Mouse (Mus musculus): Measurements from ENCODE around the gene Mrpl36. TPM values are rescaled to one million over a fixed set of nuclear protein-coding genes. Genes with fewer than 3 reads are reported as not detected.

Mrpl36 gene
- polyA plus RNA-seq, 1 experiment from 2014 or later: 80.5 TPM

GRCm38 (mm10) chr13:73305398-73306084 lies 22.8 kb upstream of the Mrpl36 start:
- Histone ChIP-seq H3K27ac (ENCODE audit: low read depth, low read length) (no peak overlapping the region), H3K27me3 (replicated peaks; ENCODE audit: control insufficient read depth, insufficient read depth, low read length) (0 out of 2 replicates have a peak, but pooled peaks cover 2% of the 10 kb centered on the region), H3K4me3 (ENCODE audit: low read length) (no peak overlapping the region), H3K4me1 (ENCODE audit: control insufficient read depth, insufficient read depth, low read depth, low read length) (no peaks in the 10 kb centered on the region), H3K36me3 (ENCODE audit: control insufficient read depth, insufficient read depth, low read length) (no peaks in the 10 kb centered on the region), H3K9ac (ENCODE audit: low read depth, low read length) (no peak overlapping the region), H3K4me2 (ENCODE audit: low read length) (no peak overlapping the region), H3K9me3 (ENCODE audit: control insufficient read depth, low read length) (no peaks in the 10 kb centered on the region)
- ATAC-seq: no peak
- 31% methylated on average over 8 of the region's 8 CpGs for WGBS

- ATAC-seq: no peak
- no peaks in the 10 kb centered on the region for H3K9me3 ChIP-seq (ENCODE audit: control insufficient read depth, low read length)
- WGBS: 37% methylated on average over 4 of the region's 4 CpGs
- H3K27me3 ChIP-seq (replicated peaks; ENCODE audit: control insufficient read depth, insufficient read depth, low read length): 0 out of 2 replicates have a peak, but pooled peaks cover 2% of the 10 kb centered on the region
- no peak overlapping the region for H3K4me3 ChIP-seq (ENCODE audit: low read length)
- no peaks in the 10 kb centered on the region for H3K36me3 ChIP-seq (ENCODE audit: control insufficient read depth, insufficient read depth, low read length)
- no peaks in the 10 kb centered on the region for H3K4me1 ChIP-seq (ENCODE audit: control insufficient read depth, insufficient read depth, low read depth, low read length)
- H3K9ac ChIP-seq (ENCODE audit: low read depth, low read length): no peak overlapping the region
- H3K27ac ChIP-seq (ENCODE audit: low read depth, low read length): no peak overlapping the region
- H3K4me2 ChIP-seq (ENCODE audit: low read length): no peak overlapping the region
Observed at GRCm38 (mm10) chr13:73306085-73306410, 22.3 kb upstream of the Mrpl36 start.

- Histone ChIP-seq H3K36me3 (ENCODE audit: control insufficient read depth, insufficient read depth, low read length) (no peaks in the 10 kb centered on the region), H3K4me1 (ENCODE audit: control insufficient read depth, insufficient read depth, low read depth, low read length) (no peaks in the 10 kb centered on the region), H3K27me3 (replicated peaks; ENCODE audit: control insufficient read depth, insufficient read depth, low read length) (0 out of 2 replicates have a peak, but pooled peaks cover 2% of the 10 kb centered on the region), H3K4me3 (ENCODE audit: low read length) (no peak overlapping the region), H3K9me3 (ENCODE audit: control insufficient read depth, low read length) (no peaks in the 10 kb centered on the region), H3K9ac (ENCODE audit: low read depth, low read length) (no peak overlapping the region), H3K4me2 (ENCODE audit: low read length) (no peak overlapping the region), H3K27ac (ENCODE audit: low read depth, low read length) (no peak overlapping the region)
- 0 out of 2 replicates have a peak, but pooled peaks have one; percentile 25 for ATAC-seq
- WGBS: 54% methylated on average over 4 of the region's 4 CpGs
Observed at GRCm38 (mm10) chr13:73306430-73306829, 21.9 kb upstream of the Mrpl36 start.

- H3K27me3 ChIP-seq (replicated peaks; ENCODE audit: control insufficient read depth, insufficient read depth, low read length): no peaks in the 10 kb centered on the region
- H3K4me2 ChIP-seq (ENCODE audit: low read length): no peak overlapping the region
- H3K4me3 ChIP-seq (ENCODE audit: low read length): no peak overlapping the region
- no peaks in the 10 kb centered on the region for H3K4me1 ChIP-seq (ENCODE audit: control insufficient read depth, insufficient read depth, low read depth, low read length)
- peak; percentile 62 for ATAC-seq
- no peaks in the 10 kb centered on the region for H3K9me3 ChIP-seq (ENCODE audit: control insufficient read depth, low read length)
- no peaks in the 10 kb centered on the region for H3K36me3 ChIP-seq (ENCODE audit: control insufficient read depth, insufficient read depth, low read length)
- H3K9ac ChIP-seq (ENCODE audit: low read depth, low read length): no peak overlapping the region
- H3K27ac ChIP-seq (ENCODE audit: low read depth, low read length): no peak overlapping the region
- WGBS: 27% methylated on average over 8 of the region's 8 CpGs
Observed at GRCm38 (mm10) chr13:73310183-73310929, 18.0 kb upstream of the Mrpl36 start.

- Histone ChIP-seq H3K4me2 (ENCODE audit: low read length) (no peak overlapping the region), H3K27me3 (replicated peaks; ENCODE audit: control insufficient read depth, insufficient read depth, low read length) (no peaks in the 10 kb centered on the region), H3K4me3 (ENCODE audit: low read length) (no peak overlapping the region), H3K27ac (ENCODE audit: low read depth, low read length) (no peak overlapping the region), H3K9ac (ENCODE audit: low read depth, low read length) (no peak overlapping the region), H3K9me3 (ENCODE audit: control insufficient read depth, low read length) (peaks cover 9% of the 10 kb centered on the region; the same call in 1 of the 2 replicates), H3K36me3 (ENCODE audit: control insufficient read depth, insufficient read depth, low read length) (peaks cover 37% of the 10 kb centered on the region), H3K4me1 (ENCODE audit: control insufficient read depth, insufficient read depth, low read depth, low read length) (no peaks in the 10 kb centered on the region)
- WGBS: 92% methylated on average over 4 of the region's 4 CpGs
- no peak for ATAC-seq
Observed at GRCm38 (mm10) chr13:73320048-73320447, 8.3 kb upstream of the Mrpl36 start.

GRCm38 (mm10) chr13:73322626-73323025 lies 5.7 kb upstream of the Mrpl36 start:
- Histone ChIP-seq H3K9me3 (ENCODE audit: control insufficient read depth, low read length) (0 out of 2 replicates have a peak, but pooled peaks cover under 1% of the 10 kb centered on the region), H3K4me3 (ENCODE audit: low read length) (no peak overlapping the region), H3K27me3 (replicated peaks; ENCODE audit: control insufficient read depth, insufficient read depth, low read length) (no peaks in the 10 kb centered on the region), H3K27ac (ENCODE audit: low read depth, low read length) (no peak overlapping the region), H3K4me1 (ENCODE audit: control insufficient read depth, insufficient read depth, low read depth, low read length) (peaks cover 8% of the 10 kb centered on the region), H3K9ac (ENCODE audit: low read depth, low read length) (no peak overlapping the region), H3K4me2 (ENCODE audit: low read length) (no peak overlapping the region), H3K36me3 (ENCODE audit: control insufficient read depth, insufficient read depth, low read length) (peaks cover 28% of the 10 kb centered on the region)
- no peak for ATAC-seq
- 80% methylated on average over 10 of the region's 10 CpGs for WGBS

- Histone ChIP-seq H3K27me3 (replicated peaks; ENCODE audit: control insufficient read depth, insufficient read depth, low read length) (no peaks in the 10 kb centered on the region), H3K27ac (ENCODE audit: low read depth, low read length) (no peak overlapping the region), H3K36me3 (ENCODE audit: control insufficient read depth, insufficient read depth, low read length) (peaks cover 21% of the 10 kb centered on the region), H3K9me3 (ENCODE audit: control insufficient read depth, low read length) (no peaks in the 10 kb centered on the region), H3K4me1 (ENCODE audit: control insufficient read depth, insufficient read depth, low read depth, low read length) (peaks cover 9% of the 10 kb centered on the region), H3K4me2 (ENCODE audit: low read length) (no peak overlapping the region), H3K4me3 (ENCODE audit: low read length) (no peak overlapping the region), H3K9ac (ENCODE audit: low read depth, low read length) (no peak overlapping the region)
- WGBS: 95% methylated on average over 4 of the region's 4 CpGs
- no peak for ATAC-seq
Observed at GRCm38 (mm10) chr13:73323406-73323805, 4.9 kb upstream of the Mrpl36 start.

- Histone ChIP-seq H3K4me2 (ENCODE audit: low read length) (peak overlapping the region; percentile 96), H3K27me3 (replicated peaks; ENCODE audit: control insufficient read depth, insufficient read depth, low read length) (no peaks in the 10 kb centered on the region), H3K4me1 (ENCODE audit: control insufficient read depth, insufficient read depth, low read depth, low read length) (peaks cover 19% of the 10 kb centered on the region), H3K36me3 (ENCODE audit: control insufficient read depth, insufficient read depth, low read length) (no peaks in the 10 kb centered on the region), H3K27ac (ENCODE audit: low read depth, low read length) (peak overlapping the region; percentile 88), H3K9ac (ENCODE audit: low read depth, low read length) (peak overlapping the region; percentile 91), H3K4me3 (ENCODE audit: low read length) (peak overlapping the region; percentile 92), H3K9me3 (ENCODE audit: control insufficient read depth, low read length) (no peaks in the 10 kb centered on the region)
- under 1% methylated on average over 42 of the region's 42 CpGs for WGBS
- peak; percentile 90 for ATAC-seq
Observed at GRCm38 (mm10) chr13:73330844-73331501, 2.7 kb downstream of the Mrpl36 start.

- H3K27ac ChIP-seq (ENCODE audit: low read depth, low read length): no peak overlapping the region
- H3K4me2 ChIP-seq (ENCODE audit: low read length): peak overlapping the region; percentile 96
- 67% methylated on average over 3 of the region's 3 CpGs for WGBS
- no peak for ATAC-seq
- H3K36me3 ChIP-seq (ENCODE audit: control insufficient read depth, insufficient read depth, low read length): no peaks in the 10 kb centered on the region
- no peaks in the 10 kb centered on the region for H3K9me3 ChIP-seq (ENCODE audit: control insufficient read depth, low read length)
- no peaks in the 10 kb centered on the region for H3K27me3 ChIP-seq (replicated peaks; ENCODE audit: control insufficient read depth, insufficient read depth, low read length)
- H3K4me1 ChIP-seq (ENCODE audit: control insufficient read depth, insufficient read depth, low read depth, low read length): peaks cover 19% of the 10 kb centered on the region
- peak overlapping the region; percentile 92 for H3K4me3 ChIP-seq (ENCODE audit: low read length)
- peak overlapping the region; percentile 91 for H3K9ac ChIP-seq (ENCODE audit: low read depth, low read length)
Observed at GRCm38 (mm10) chr13:73331736-73332135, 3.4 kb downstream of the Mrpl36 start.

Data from hindbrain, embryonic 16.5 days (tissue).